Mouse (Mus musculus) neural tube, embryonic 10.5 days (tissue): ENCODE data around the gene Neu2.
A peak's percentile ranks its signal among the peaks of the same experiment; 100 is the strongest.
"Not testable (repeated sequence)": the region's sequence is repeated elsewhere in the genome, so short reads cannot be mapped to it uniquely, and the experiment has no call there.

Experiments used
- DNase-seq: peaks from one replicate; pipeline ENCODE4 v3.0.0-alpha.2; 2017; ENCODE audit warnings: low spot score; ENCODE audit errors: extremely low spot score

Gene Neu2

DNA sequence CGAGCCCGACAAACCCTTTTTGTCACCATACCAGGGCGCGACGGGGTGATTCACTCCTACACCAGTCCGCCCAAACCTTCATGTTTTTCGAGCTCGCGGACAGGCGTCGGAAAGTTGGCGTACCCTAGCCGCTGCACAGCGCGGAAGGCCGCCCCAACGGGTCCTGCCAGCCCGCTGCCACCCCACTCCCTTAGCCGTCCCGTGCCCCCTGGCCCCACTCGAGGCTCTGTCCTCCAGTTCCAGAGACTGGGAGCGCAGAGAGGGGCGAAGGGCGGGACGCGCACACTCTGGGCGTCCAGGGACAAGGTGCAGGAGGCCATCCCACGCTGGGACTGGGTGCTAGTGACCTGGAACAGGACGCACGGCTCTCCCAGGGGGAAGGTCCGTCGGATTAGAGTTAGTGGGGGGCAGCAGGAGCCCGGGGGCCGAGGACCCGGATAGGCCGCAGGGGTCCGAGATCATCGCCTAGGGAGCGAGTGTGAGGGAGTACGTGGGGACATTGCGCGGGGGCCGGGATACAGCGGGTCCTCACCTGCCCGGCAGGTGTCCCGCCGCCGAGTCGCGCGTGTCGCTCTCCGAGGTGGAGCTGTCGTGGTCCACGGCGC, at the start of gene Neu2:
Neu2 (plus strand) TSS at position 329 of the 605 bp plus-strand sequence.
- no peak for DNase-seq

DNA sequence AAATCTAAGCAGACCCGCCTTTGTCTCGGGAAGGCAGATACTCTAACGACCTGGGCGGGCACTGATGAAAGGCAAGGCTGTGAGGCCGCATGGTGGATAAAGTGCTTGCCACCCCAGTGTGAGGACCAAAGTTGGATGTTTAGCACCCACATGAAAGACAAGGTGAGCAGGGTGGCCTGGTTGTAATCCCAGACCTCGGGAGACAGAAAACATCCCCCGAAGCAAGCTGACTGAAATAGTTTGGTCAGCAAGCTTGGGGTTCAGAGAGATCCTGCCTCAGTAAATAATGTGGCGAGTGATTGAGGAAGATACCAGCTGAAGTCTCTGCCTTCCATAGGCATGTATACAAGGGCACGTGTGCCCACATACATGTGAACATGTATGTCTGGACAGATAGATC, 42.2 kb upstream of the Neu2 start:
- no peak for DNase-seq

DNA sequence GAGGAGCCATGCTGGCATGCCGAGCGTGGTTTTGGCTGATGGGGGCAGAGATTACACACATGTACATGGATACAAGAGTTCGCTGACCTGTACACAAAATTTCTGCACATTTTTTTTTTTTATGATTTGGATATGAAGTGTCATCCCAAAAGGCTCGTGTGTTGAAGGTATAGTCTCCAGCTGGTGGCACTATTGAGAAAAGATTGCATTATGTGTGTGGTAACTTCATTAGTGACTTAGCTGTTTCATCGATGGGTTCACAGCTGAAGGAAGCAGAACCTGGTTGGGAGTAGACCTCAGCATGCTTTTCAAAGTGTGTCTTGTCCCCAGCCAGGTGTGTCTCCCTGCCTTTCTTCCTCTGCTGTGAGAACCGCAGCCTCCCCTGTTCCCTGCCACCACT, 41.4 kb upstream of the Neu2 start:
- no peak for DNase-seq

DNA sequence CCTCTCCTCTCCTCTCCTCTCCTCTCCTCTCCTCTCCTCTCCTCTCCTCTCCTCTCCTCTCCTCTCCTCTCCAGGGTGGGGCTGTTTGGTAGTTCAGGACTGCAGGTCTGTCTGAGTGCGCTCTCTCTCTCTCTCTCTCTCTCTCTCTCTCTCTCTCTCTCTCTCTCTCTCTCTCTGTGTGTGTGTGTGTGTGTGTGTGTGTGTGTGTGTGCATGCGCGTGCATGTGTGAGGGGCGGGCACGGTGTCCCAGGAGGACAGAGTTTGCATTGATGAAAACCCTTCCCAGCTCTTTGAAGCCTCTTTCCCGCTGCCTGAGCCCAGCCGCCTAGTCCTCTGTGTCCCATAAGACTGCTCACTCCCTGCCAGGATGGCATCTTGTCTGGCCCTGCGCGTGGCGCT, 39.7 kb upstream of the Neu2 start, which contains the start of gene Snorc:
Snorc (plus strand) TSS at position 301 of the 400 bp plus-strand sequence.
- not testable (repeated sequence) for DNase-seq

DNA sequence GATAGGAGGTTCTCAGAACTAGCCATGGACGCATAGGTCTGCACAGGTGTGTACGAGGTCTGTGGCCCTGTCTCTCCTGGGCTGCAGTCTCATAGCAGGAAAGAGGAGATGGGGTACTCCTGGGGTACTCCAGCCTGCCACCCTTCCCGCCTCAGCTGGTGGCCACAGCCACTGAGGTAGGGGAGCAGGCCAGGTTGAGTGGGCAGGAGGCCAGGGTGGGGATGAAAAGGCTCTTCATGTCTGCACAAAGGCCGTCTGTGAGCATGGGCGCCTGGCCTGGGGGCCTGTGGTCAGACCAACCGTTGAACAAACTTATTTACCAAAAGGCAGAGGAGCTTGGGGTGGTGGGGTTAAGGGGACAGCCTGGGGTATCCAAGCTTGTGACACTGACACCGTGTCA, 37.8 kb upstream of the Neu2 start:
- no peak for DNase-seq

DNA sequence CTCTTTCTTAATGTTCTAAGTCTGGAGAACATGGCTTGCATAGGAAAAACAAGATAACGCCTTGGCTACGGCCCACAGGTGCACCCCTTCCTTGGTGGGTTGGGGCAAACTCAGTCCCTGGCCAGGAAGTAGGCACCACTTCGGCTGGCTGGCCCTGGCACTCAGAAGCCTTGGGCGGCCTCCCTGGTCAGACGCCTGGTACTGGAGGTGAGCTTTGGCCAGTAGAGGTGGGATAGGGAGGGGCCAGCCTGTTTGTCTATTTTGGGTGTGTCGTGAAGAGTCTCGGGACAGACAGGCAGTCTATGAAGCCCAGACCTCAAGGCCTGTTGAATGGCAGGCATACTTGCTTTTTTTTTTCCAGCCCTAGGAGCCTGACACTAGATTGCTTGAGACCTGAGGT, 37.1 kb upstream of the Neu2 start:
- no peak for DNase-seq

DNA sequence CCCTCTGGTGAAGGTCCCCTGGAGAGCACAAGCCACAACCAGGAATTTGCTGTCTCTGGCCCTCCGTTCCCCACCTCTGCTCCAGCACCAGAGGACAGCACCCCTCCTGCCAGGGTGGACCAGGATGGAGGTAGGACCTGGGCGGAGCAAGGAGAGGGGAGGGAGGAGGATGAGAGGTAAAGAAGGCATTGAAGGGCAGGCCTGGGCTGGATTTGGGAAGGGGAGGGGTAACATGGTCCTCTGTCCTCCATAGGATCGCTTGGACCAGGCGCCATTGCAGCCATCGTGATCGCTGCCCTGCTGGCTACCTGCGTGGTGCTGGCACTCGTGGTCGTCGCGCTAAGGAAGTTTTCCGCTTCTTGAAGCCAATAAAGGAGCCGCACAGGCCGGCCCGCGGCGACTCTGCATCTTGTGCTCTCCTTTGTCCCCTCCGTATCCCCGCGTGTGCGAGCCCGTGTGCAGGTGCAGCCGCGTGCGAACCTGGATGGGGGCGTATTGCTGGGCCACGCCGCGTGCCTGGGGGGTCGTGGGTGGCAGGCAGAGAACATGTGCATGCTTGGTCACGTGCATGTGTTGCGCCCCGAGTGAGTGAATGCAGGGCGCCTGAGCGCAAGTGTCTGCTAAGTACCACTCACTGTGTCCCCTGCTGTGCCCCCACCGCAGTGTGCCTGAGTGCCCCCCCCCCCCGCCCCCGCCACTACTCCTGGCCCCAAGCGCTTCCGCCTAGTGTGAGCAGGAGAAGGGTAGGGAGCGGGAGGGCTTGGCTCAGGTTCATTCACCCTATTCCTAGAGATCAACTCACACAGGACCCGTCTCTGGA, 34.4 kb upstream of the Neu2 start:
- peak; percentile 24 for DNase-seq

DNA sequence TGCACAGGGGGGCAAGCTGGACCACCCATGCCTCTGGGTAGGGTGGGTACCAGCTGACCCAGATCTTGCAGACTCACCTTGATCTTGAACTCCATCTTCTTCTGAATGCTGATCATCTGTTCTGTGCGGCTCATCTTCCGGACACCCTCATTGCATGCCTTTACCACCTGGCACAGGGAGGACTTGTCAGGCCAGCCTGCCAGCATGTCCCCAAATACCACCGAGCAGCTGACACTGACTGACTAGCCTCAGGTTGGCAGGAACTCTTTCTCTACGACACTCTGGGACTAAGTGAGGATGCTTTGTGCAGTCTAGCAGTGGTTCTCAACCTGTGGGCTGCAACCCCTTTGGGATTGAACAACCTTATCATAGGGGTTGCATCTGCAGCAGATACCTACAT, 27.1 kb upstream of the Neu2 start:
- DNase-seq: no peak

DNA sequence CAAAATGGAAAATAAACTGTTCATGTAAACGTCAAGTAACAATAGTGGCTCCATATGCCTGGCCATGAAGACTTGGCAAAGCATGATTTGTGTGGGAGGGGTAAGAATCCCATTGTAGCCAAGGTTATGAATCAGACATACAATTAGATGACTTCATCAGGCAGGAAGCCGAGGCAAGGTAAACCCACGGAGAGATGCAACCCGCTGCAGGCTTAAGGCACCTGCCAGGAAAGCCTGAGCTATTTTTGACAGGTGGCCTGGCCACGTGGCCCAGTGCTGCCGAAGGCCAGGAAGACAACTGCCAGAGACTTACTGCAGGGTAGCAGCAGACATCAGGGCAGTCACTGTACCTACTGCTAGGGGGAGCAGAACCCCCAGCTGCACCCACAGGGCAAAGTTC, 23.3 kb upstream of the Neu2 start:
- DNase-seq: no peak

DNA sequence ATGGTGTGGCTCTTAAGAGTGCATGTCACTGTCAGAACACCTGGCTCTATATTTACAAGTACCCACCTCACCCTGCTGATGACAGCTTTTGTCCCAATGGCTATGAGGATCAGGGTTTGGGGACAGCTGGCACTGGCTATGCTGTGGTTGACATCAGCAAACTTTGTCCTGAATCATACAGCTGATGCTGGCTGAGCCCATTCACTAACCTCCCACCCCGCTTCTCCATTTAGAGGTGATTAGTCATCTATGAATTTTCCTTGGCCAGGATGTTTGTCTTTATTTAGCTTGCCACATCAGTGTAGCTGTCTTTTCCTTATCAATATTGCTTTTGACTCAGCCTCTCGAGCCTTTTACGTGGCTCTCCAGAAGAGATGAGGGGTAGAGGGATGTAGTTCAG, 17.4 kb upstream of the Neu2 start:
- DNase-seq: no peak

DNA sequence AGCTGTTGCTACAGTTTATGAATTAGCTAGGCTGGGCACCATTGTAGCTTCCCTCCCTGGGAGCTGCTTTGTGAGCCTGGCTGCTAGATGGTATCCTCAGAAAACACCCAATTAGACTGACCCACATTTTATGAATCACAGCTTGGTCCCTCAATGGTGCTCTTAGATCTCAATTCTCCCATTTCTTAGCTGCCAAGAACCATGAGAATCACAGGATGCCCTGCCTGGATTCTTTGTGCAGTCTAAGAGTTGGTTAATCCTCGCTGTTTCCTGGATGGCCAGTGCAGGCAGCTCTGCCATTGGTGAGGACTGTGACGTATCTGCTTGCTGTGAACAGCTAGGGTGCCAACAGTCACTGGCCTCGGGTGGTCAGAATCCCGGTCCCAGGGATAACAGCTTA, 16.1 kb upstream of the Neu2 start:
- no peak for DNase-seq

DNA sequence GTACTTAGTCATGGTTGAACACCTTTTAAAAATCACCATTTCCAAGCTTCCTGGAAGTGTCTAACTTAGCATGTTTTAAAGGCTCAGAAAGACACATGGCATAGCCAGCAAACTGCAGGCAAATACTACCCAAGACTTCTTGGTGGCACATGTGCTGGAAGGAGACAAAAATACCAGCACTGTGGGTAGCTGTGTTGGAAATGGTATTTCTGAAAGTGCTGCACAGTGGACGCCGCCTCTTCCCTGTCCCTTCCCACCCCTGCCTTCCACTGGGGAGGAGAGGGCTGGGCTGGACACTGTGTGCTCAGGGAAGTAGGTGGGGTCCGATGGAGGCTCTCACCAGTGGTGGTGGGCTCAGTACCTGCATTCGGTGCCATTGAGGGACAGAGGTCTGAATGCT, 4.2 kb upstream of the Neu2 start:
- no peak for DNase-seq

DNA sequence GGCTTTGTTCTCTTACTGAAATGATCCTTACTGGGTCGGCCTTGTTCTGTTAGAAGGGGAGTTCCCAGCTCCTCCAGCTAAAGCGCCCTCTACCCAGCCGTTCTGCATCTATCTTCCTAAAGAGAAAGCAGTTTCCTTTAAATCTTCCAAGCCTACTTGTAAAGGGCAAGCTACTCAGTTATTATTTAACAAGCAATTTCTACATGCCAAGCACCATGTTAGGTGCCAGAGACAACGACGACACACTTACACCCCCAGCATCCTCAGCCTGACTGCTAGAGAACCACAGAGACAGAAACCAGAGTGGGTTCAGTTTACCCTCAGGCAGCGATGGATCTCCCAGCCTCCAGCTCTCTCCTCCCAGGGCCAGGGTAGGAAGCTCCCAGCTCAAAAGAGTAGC, 1.8 kb upstream of the Neu2 start:
- no peak for DNase-seq

DNA sequence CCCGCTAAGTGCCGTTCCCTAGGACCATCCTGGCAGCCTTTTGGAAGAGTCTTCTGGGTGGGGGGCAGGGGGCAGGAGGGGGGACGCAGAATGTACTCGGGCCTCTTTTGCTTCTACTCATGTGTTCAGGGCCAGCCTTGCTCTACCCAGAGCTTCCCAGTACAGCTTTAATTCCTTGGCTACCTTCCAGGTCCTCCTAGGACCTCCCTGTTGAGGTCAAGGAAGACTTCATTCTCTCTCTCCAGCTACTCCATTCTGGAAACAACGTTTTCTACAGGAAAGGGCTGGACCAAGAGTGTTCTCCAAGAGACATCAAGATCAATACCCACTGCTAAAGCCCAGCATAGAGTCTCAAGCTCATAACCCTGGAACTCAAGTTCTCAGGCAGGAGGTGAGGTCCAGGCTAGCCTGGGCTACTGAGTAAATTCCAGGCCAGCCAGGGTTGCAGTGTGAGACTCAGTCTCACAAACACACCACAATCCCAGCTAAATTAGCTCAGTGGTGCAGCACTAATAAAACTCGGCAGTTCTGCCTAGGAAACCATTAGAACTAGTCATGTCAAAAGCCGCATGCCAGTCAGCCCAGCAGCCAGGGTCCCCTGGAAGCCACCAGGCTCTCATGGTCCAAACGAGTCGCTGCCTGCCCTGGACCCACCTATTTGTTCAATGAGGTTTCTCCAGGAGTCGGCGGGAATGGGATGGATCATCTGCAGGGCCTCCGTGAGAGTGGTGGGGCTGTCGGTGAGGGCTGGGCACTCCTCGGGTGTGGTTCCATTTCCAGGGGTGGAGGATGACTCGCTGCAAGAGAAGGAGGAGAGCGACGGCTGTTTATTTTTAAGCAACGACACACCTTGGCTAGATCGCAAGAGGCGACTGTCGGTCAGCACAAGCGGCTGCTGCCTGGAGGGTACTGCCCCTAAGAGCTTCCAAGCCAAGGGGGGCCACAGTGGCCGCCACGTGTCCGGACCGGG, 813 bp upstream of the Neu2 start:
- peak; percentile 50 for DNase-seq

DNA sequence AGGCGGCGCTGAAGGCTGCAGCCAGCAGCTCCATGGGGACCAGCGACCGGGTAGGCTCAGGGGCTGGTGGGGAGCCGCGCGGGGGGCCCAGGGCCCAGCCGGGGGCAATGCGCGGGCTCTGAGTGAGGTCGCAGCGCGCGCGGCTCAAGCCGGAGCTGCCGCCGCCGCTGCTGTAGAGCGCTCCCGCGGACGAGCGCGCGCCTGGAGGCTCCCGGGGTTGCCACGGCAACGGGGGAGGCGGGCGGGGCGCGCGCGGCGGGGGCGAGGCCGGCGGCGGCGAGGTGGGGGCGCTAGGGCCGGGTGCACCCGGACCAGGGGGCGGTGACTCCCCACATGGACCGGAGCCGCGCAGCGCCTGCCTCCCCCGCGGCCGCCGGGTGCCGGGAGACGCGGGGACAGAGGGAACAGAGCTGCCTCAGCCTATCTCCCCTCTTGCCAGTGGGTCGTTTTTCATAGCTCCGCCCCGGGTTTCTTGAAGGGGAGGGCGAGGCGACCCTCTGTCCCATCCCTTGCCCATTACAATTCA, 540 bp downstream of the Neu2 start:
- DNase-seq: peak; percentile 54

DNA sequence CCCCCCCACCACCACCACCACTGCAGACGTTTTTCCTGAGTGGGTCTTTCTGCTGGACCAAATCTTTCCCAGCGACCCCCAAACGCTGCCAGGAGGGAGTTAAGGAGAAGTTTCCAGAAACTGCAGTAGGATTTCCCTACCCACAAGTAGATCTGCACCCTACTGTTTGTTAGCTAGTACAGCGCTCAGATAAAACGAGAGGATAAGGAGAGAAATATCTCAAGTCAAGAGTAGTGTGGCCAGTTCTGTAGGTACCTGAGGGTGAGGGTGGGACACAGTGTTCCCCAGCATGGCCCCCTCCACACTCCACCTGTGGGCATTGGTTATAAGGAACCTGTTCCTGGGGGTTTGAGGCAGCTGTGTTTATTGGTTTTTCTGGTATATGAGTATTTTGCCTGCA, 1.2 kb downstream of the Neu2 start:
- DNase-seq: no peak

DNA sequence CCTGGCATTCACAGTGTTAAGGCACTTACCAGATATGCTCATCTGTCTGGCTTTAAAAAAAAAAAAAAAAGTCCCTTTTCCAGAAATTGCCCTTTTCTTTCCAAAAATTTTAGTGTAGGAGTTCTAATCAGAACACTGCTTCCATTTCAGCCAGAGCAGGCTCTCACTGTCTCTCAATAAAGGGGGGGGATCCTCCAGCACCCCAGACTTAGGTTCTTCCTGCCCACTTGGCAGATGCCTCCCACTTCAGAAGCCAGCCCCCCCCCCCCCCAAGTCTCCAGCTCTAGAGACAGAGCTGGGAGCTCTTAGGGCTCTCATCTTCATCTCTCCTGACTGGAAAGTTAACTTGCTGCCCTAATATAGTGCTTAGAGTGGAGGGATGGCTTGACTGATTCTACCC, 10.8 kb downstream of the Neu2 start:
- no peak for DNase-seq

DNA sequence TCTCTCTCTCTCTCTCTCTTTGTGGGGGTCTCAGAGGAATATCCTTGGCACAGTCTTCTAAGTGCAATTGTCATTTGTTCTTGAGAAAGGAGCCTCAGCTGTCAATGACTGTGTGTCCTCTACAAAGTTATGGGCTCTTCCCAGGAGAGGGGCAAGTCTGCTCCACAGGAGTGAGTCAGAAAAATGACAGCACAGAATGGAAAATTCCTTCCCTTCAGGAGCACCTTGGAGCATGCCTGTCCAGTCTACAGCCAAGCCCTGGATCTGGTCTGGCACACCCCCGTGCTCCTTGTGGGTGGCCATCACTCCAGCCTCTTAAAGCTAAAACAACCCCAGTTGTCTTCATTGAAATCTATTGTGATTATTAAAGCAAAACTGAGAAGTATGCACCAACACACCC, 11.8 kb downstream of the Neu2 start:
- DNase-seq: no peak

DNA sequence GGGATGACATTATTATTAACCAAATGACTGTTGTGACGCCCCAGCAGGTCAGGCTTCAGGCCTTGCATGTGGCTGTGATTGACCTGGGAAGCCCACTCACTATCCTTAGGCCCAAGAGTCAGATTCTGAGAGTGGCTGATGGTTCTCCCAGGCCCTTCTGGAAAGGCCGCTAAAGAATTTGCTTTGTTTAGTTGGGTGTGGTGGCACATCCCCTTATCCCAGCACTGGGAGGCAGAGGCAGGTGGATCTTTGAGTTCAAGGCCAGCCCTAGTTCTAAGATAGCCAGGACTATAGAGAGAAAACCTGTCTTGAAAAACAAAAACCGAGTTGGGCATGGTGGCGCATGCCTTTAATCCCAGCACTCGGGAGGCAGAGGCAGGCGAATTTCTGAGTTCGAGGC, 15.4 kb downstream of the Neu2 start:
- no peak for DNase-seq

DNA sequence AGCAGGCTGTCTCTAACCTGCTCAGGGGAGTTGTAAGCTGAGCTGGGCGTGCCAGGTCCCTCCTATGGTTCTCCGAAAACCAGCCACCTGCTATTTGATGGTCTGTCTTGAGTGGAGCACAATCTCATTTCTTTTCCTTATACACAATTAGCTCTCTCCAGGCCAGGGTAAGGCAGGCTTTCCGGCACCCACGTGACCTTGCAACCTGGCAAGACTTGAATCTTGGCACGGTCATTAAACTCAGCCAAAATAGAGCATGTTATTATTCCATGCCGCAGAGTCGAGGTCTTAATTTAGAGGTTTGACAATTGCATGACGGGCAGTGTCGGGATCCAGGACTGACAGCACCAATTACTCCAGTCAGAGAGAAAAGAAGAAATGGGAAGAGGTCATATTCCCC, 17.5 kb downstream of the Neu2 start:
- no peak for DNase-seq

DNA sequence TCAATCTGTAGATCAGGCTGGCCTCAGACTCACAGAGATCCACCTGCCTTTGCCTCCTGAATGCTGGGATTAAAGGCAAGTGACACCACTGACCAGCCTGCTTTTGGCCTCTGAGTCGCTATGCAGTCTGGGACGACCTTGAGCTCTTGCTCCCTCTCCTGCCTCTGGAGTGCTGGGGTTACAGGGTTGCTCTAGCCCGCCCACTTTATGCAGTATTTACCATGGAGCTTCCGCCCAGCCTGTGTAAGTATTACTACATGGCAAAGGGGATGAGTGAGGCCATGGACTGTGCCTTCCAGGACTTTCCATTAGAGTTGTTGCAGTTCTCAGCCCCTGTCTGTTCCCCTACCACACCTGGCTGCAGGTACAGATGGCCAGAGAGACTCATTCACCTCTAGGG, 22.7 kb downstream of the Neu2 start:
- no peak for DNase-seq

DNA sequence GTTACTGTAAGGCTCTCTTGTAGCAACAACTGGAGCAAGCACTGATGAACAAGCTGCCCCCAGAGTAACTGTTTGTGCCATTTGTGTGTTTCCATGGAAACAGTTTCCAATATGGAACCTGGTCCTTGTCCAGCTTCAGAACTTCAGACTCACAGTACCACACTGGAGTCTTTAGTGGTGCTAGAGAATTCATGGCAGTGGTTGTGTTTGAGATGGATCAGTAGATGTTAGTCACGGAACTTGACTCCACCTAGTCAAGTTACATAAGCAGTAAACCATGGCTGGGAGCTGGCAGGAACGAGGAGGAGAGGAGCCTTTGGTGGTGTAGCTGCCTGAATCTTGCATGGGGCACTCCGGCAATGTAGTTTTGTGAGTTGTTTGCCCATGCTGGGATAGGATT, 24.4 kb downstream of the Neu2 start:
- DNase-seq: no peak
